In genomic region chrX:94366670-94367241, GRCm38 (mm10) we compare ENCODE assay signal across 8 mouse cellular contexts. TPM values are rescaled to one million over a fixed set of nuclear protein-coding genes. Genes with fewer than 3 reads are reported as not detected.
A peak's percentile ranks its signal among the peaks of the same experiment; 100 is the strongest.
DNase-seq lines count a peak whose midpoint lies in the region; ATAC-seq lines count a peak whose summit lies in the region.

TSS of gene Fam90a1b (minus strand) at chrX:94366777.
TSS of gene Apoo (plus strand) at chrX:94367117.

- no peaks in the 10 kb centered on the region for H3K9me3 ChIP-seq in hindbrain, embryonic 14.5 days (ENCODE audit: control insufficient read depth, low read length)

- ATAC-seq in hindbrain, embryonic 14.5 days (ENCODE audit: low FRiP score) = peak; percentile 99

- H3K9ac ChIP-seq in hindbrain, embryonic 14.5 days = peak within 1 kb of the TSS; percentile 49

- H3K4me3 ChIP-seq in hindbrain, embryonic 14.5 days (replicated peaks; ENCODE audit: low read length) = peak within 1 kb of the TSS; percentile 47

- 13% methylated on average over 46 of the region's 46 CpGs for WGBS in hindbrain, embryonic 14.5 days

- no peaks in the 10 kb centered on the region for H3K36me3 ChIP-seq in hindbrain, embryonic 14.5 days (replicated peaks; ENCODE audit: control insufficient read depth, insufficient read depth)

- peak; percentile 96 for DNase-seq in R1 (ENCODE audit: low read depth, low spot score)
- peak; percentile 96 to 98 for DNase-seq in cerebellum, postnatal 25 days
- peak; percentile 88 to 89 for DNase-seq in frontal cortex, postnatal 25 days (ENCODE audit: low spot score in 2 of 2)
- peak; percentile 97 for DNase-seq in hindbrain, embryonic 14.5 days (ENCODE audit: low spot score)
- DNase-seq in layer of hippocampus, postnatal 36 days = peak; percentile 95 to 97
- DNase-seq in lung, postnatal 36 days = peak; percentile 97
- peak; percentile 98 for DNase-seq in retina, postnatal 1 day
- DNase-seq in urinary bladder, adult 18-20 months (ENCODE audit: low spot score in 2 of 2) = peak; percentile 88 to 95

- H3K4me1 ChIP-seq in hindbrain, embryonic 14.5 days (replicated peaks; ENCODE audit: control insufficient read depth, insufficient read depth, low read length) = 0 out of 2 replicates have a peak, but pooled peaks cover 4% of the 10 kb centered on the region

- peaks cover 93% of the 10 kb centered on the region for H3K27me3 ChIP-seq in hindbrain, embryonic 14.5 days (ENCODE audit: control insufficient read depth, insufficient read depth, low read length)

- H3K4me2 ChIP-seq in hindbrain, embryonic 14.5 days (replicated peaks) = peak within 1 kb of the TSS; percentile 44

- H3K27ac ChIP-seq in hindbrain, embryonic 14.5 days = peak within 1 kb of the TSS; percentile 58; the same call in 1 of the 2 replicates

RNA-seq across cellular contexts. Expression of gene Fam90a1b, which starts in this region (rescaled TPM):
- 0.16 and 0.28 TPM in 2 replicates for polyA plus RNA-seq in hindbrain, embryonic 14.5 days (2014; fragmentation: Nextera tagmentation; extraction: Ambion mirVana)
- under 1 TPM in 1 of 2 experiments, not detected in 1; 0.13 TPM for total RNA-seq in layer of hippocampus, postnatal 36 days (2021)

RNA-seq across cellular contexts. Expression of gene Apoo, which starts in this region (rescaled TPM):
- 132 and 141 TPM in 2 replicates for polyA plus RNA-seq in hindbrain, embryonic 14.5 days (2014; fragmentation: Nextera tagmentation; extraction: Ambion mirVana)
- total RNA-seq in layer of hippocampus, postnatal 36 days (2021) = 10 to 100 TPM; 71.2 to 78.2 TPM

Comparison
In these comparisons a context has a peak if more than half of its experiments do, and no peak if none do; other contexts are left out.
1. Peak in every context shown above with its lines: DNase-seq, ATAC-seq, H3K4me3 ChIP-seq and H3K27ac ChIP-seq.